Mouse (Mus musculus): ENCODE results near the gene Cfap54. TPM values are rescaled to one million over a fixed set of nuclear protein-coding genes. Genes with fewer than 3 reads are reported as not detected.

The Cfap54 gene
- polyA plus RNA-seq, 1 experiment from 2014 or later, result 0.90 TPM

- H3K4me2 ChIP-seq (replicated peaks), result no peak overlapping the region
- ATAC-seq (ENCODE audit: low FRiP score, low read depth), result no peak
- 82% methylated on average over 6 of the region's 6 CpGs for WGBS
- H3K27me3 ChIP-seq (replicated peaks), result no peaks in the 10 kb centered on the region
- H3K4me3 ChIP-seq, result no peak overlapping the region
- H3K36me3 ChIP-seq, result no peaks in the 10 kb centered on the region
- H3K4me1 ChIP-seq, result no peaks in the 10 kb centered on the region
- no peaks in the 10 kb centered on the region for H3K9me3 ChIP-seq
- H3K9ac ChIP-seq, result no peak overlapping the region
- no peak overlapping the region for H3K27ac ChIP-seq
These were observed 193.0 kb downstream of the Cfap54 start for GRCm38 (mm10) chr10:92888466-92888865.

- Histone ChIP-seq H3K9ac (no peak overlapping the region), H3K27me3 (replicated peaks) (no peaks in the 10 kb centered on the region), H3K4me3 (no peak overlapping the region), H3K4me1 (no peaks in the 10 kb centered on the region), H3K27ac (no peak overlapping the region), H3K4me2 (replicated peaks) (no peak overlapping the region), H3K36me3 (no peaks in the 10 kb centered on the region), H3K9me3 (no peaks in the 10 kb centered on the region)
- WGBS, result 91% methylated on average over 3 of the region's 3 CpGs
- ATAC-seq (ENCODE audit: low FRiP score, low read depth), result no peak
These were observed 203.4 kb downstream of the Cfap54 start for GRCm38 (mm10) chr10:92878000-92878399.

GRCm38 (mm10) chr10:92840980-92841379 is 240.4 kb downstream of the Cfap54 start:
- 92% methylated on average over 9 of the region's 9 CpGs for WGBS
- no peaks in the 10 kb centered on the region for H3K27me3 ChIP-seq (replicated peaks)
- no peak overlapping the region for H3K4me3 ChIP-seq
- H3K9me3 ChIP-seq, result no peaks in the 10 kb centered on the region
- H3K4me1 ChIP-seq, result no peaks in the 10 kb centered on the region
- H3K36me3 ChIP-seq, result no peaks in the 10 kb centered on the region
- no peak overlapping the region for H3K27ac ChIP-seq
- no peak overlapping the region for H3K4me2 ChIP-seq (replicated peaks)
- no peak overlapping the region for H3K9ac ChIP-seq
- no peak for ATAC-seq (ENCODE audit: low FRiP score, low read depth)

GRCm38 (mm10) chr10:92837572-92837971 is 243.8 kb downstream of the Cfap54 start:
- Histone ChIP-seq H3K36me3 (no peaks in the 10 kb centered on the region), H3K27me3 (replicated peaks) (no peaks in the 10 kb centered on the region), H3K9me3 (no peaks in the 10 kb centered on the region), H3K4me1 (no peaks in the 10 kb centered on the region), H3K9ac (no peak overlapping the region), H3K4me3 (no peak overlapping the region), H3K27ac (no peak overlapping the region), H3K4me2 (replicated peaks) (no peak overlapping the region)
- WGBS, result 36% methylated on average over 5 of the region's 5 CpGs
- peak; percentile 58; the same call in 1 of the 2 replicates for ATAC-seq (ENCODE audit: low FRiP score, low read depth)

GRCm38 (mm10) chr10:92837045-92837444 is 244.4 kb downstream of the Cfap54 start:
- Histone ChIP-seq H3K27me3 (replicated peaks) (no peaks in the 10 kb centered on the region), H3K27ac (no peak overlapping the region), H3K36me3 (no peaks in the 10 kb centered on the region), H3K9ac (no peak overlapping the region), H3K9me3 (no peaks in the 10 kb centered on the region), H3K4me2 (replicated peaks) (no peak overlapping the region), H3K4me3 (no peak overlapping the region), H3K4me1 (no peaks in the 10 kb centered on the region)
- WGBS, result 54% methylated on average over 2 of the region's 2 CpGs
- ATAC-seq (ENCODE audit: low FRiP score, low read depth), result no peak

GRCm38 (mm10) chr10:92821499-92821898 is 259.9 kb downstream of the Cfap54 start:
- H3K4me2 ChIP-seq (replicated peaks), result no peak overlapping the region
- no peaks in the 10 kb centered on the region for H3K36me3 ChIP-seq
- no peaks in the 10 kb centered on the region for H3K4me1 ChIP-seq
- ATAC-seq (ENCODE audit: low FRiP score, low read depth), result no peak
- no peak overlapping the region for H3K27ac ChIP-seq
- H3K4me3 ChIP-seq, result no peak overlapping the region
- no peaks in the 10 kb centered on the region for H3K27me3 ChIP-seq (replicated peaks)
- 92% methylated on average over 4 of the region's 4 CpGs for WGBS
- no peak overlapping the region for H3K9ac ChIP-seq
- H3K9me3 ChIP-seq, result no peaks in the 10 kb centered on the region

- H3K4me3 ChIP-seq, result no peak overlapping the region
- H3K36me3 ChIP-seq, result no peaks in the 10 kb centered on the region
- H3K4me2 ChIP-seq (replicated peaks), result no peak overlapping the region
- 42% methylated on average over 5 of the region's 5 CpGs for WGBS
- no peaks in the 10 kb centered on the region for H3K27me3 ChIP-seq (replicated peaks)
- H3K4me1 ChIP-seq, result no peaks in the 10 kb centered on the region
- H3K9ac ChIP-seq, result no peak overlapping the region
- no peak overlapping the region for H3K27ac ChIP-seq
- no peaks in the 10 kb centered on the region for H3K9me3 ChIP-seq
- no peak for ATAC-seq (ENCODE audit: low FRiP score, low read depth)
These were observed 263.2 kb downstream of the Cfap54 start for GRCm38 (mm10) chr10:92818190-92818589.

GRCm38 (mm10) chr10:92816903-92817302 is 264.5 kb downstream of the Cfap54 start:
- Histone ChIP-seq H3K4me1 (no peaks in the 10 kb centered on the region), H3K9me3 (no peaks in the 10 kb centered on the region), H3K4me3 (no peak overlapping the region), H3K27me3 (replicated peaks) (no peaks in the 10 kb centered on the region), H3K27ac (no peak overlapping the region), H3K4me2 (replicated peaks) (no peak overlapping the region), H3K9ac (no peak overlapping the region), H3K36me3 (no peaks in the 10 kb centered on the region)
- no peak for ATAC-seq (ENCODE audit: low FRiP score, low read depth)
- 76% methylated on average over 5 of the region's 5 CpGs for WGBS

- H3K36me3 ChIP-seq, result no peaks in the 10 kb centered on the region
- no peaks in the 10 kb centered on the region for H3K9me3 ChIP-seq
- no peaks in the 10 kb centered on the region for H3K27me3 ChIP-seq (replicated peaks)
- ATAC-seq (ENCODE audit: low FRiP score, low read depth), result no peak
- H3K4me3 ChIP-seq, result no peak overlapping the region
- no peak overlapping the region for H3K27ac ChIP-seq
- 89% methylated on average over 9 of the region's 9 CpGs for WGBS
- no peaks in the 10 kb centered on the region for H3K4me1 ChIP-seq
- no peak overlapping the region for H3K9ac ChIP-seq
- H3K4me2 ChIP-seq (replicated peaks), result no peak overlapping the region
These were observed 270.5 kb downstream of the Cfap54 start for GRCm38 (mm10) chr10:92810894-92811293.

- Histone ChIP-seq H3K4me1 (peaks cover 4% of the 10 kb centered on the region), H3K27ac (no peak overlapping the region), H3K36me3 (no peaks in the 10 kb centered on the region), H3K9me3 (no peaks in the 10 kb centered on the region), H3K4me2 (replicated peaks) (peak overlapping the region; percentile 30), H3K27me3 (replicated peaks) (no peaks in the 10 kb centered on the region), H3K9ac (no peak overlapping the region), H3K4me3 (no peak overlapping the region)
- ATAC-seq (ENCODE audit: low FRiP score, low read depth), result peak; percentile 51
- 39% methylated on average over 10 of the region's 10 CpGs for WGBS
These were observed 289.5 kb downstream of the Cfap54 start for GRCm38 (mm10) chr10:92791908-92792307.

- Histone ChIP-seq H3K27me3 (replicated peaks) (no peaks in the 10 kb centered on the region), H3K36me3 (no peaks in the 10 kb centered on the region), H3K9me3 (no peaks in the 10 kb centered on the region), H3K4me2 (replicated peaks) (peak overlapping the region; percentile 30), H3K4me1 (peaks cover 4% of the 10 kb centered on the region), H3K27ac (no peak overlapping the region), H3K4me3 (no peak overlapping the region), H3K9ac (no peak overlapping the region)
- WGBS, result 23% methylated on average over 9 of the region's 9 CpGs
- peak; percentile 69; the same call in 1 of the 2 replicates for ATAC-seq (ENCODE audit: low FRiP score, low read depth)
These were observed 289.9 kb downstream of the Cfap54 start for GRCm38 (mm10) chr10:92791531-92791900.

GRCm38 (mm10) chr10:92790893-92791530 is 290.4 kb downstream of the Cfap54 start:
- WGBS, result 36% methylated on average over 7 of the region's 7 CpGs
- Histone ChIP-seq H3K27me3 (replicated peaks) (no peaks in the 10 kb centered on the region), H3K9me3 (no peaks in the 10 kb centered on the region), H3K4me3 (no peak overlapping the region), H3K27ac (no peak overlapping the region), H3K9ac (no peak overlapping the region), H3K4me1 (peaks cover 4% of the 10 kb centered on the region), H3K4me2 (replicated peaks) (peak overlapping the region; percentile 30), H3K36me3 (no peaks in the 10 kb centered on the region)
- no peak for ATAC-seq (ENCODE audit: low FRiP score, low read depth)

- H3K36me3 ChIP-seq, result no peaks in the 10 kb centered on the region
- H3K9ac ChIP-seq, result no peak overlapping the region
- H3K4me2 ChIP-seq (replicated peaks), result no peak overlapping the region
- H3K4me1 ChIP-seq, result peaks cover 4% of the 10 kb centered on the region
- H3K9me3 ChIP-seq, result no peaks in the 10 kb centered on the region
- ATAC-seq (ENCODE audit: low FRiP score, low read depth), result peak; percentile 59; the same call in 1 of the 2 replicates
- H3K27ac ChIP-seq, result no peak overlapping the region
- H3K4me3 ChIP-seq, result no peak overlapping the region
- WGBS, result 15% methylated on average over 2 of the region's 2 CpGs
- no peaks in the 10 kb centered on the region for H3K27me3 ChIP-seq (replicated peaks)
These were observed 291.2 kb downstream of the Cfap54 start for GRCm38 (mm10) chr10:92790247-92790646.

All from neural tube, embryonic 12.5 days (tissue).